Mouse (Mus musculus): ENCODE measurements around the gene Gm19426. TPM values are rescaled to one million over a fixed set of nuclear protein-coding genes. Genes with fewer than 3 reads are reported as not detected.

Gene Gm19426
- polyA plus RNA-seq, 1 experiment = 0.28 TPM

- 82% methylated on average over 15 of the region's 15 CpGs for WGBS
Observed at GRCm38 (mm10) chr2:84740608-84741333, 2.7 kb downstream of the Gm19426 start.

GRCm38 (mm10) chr2:84738271-84738911 lies 5.1 kb downstream of the Gm19426 start:
- H3K27ac ChIP-seq (ENCODE audit: insufficient read depth, low read length) = no peak overlapping the region
- DNase-seq (ENCODE audit: low read depth in 1 of 2, low spot score in 2 of 2) = no peak
- H3K4me3 ChIP-seq (ENCODE audit: extremely low read depth, insufficient read depth, insufficient read length) = no peak overlapping the region
- H3K4me1 ChIP-seq (ENCODE audit: control insufficient read depth, insufficient read depth, insufficient read length) = peaks cover 4% of the 10 kb centered on the region; the same call in 1 of the 2 replicates
- no peaks in the 10 kb centered on the region for H3K36me3 ChIP-seq (ENCODE audit: control insufficient read depth, insufficient read depth, low read length)
- peaks cover 15% of the 10 kb centered on the region for H3K27me3 ChIP-seq (ENCODE audit: control insufficient read depth, insufficient read depth, low read length)
- 18% methylated on average over 12 of the region's 12 CpGs for WGBS
- TF ChIP-seq POLR2A (IDR thresholded peaks at IDR 0.05; ENCODE audit: low read depth, low read length) (no peak), CTCF (IDR thresholded peaks at IDR 0.05; ENCODE audit: extremely low read depth, insufficient read depth, insufficient read length, insufficient replicate concordance) (peak; percentile 8; the same call in 1 of the 2 replicates)

More at GRCm38 (mm10) chr2:84740608-84741333, 2.7 kb downstream of the Gm19426 start:
- H3K36me3 ChIP-seq (ENCODE audit: control insufficient read depth, insufficient read depth, low read length) = no peaks in the 10 kb centered on the region
- DNase-seq (ENCODE audit: low read depth in 1 of 2, low spot score in 2 of 2) = no peak
- TF ChIP-seq POLR2A (IDR thresholded peaks at IDR 0.05; ENCODE audit: low read depth, low read length) (no peak), CTCF (IDR thresholded peaks at IDR 0.05; ENCODE audit: extremely low read depth, insufficient read depth, insufficient read length, insufficient replicate concordance) (no peak)
- no peak overlapping the region for H3K27ac ChIP-seq (ENCODE audit: insufficient read depth, low read length)
- H3K27me3 ChIP-seq (ENCODE audit: control insufficient read depth, insufficient read depth, low read length) = peaks cover 17% of the 10 kb centered on the region
- no peak overlapping the region for H3K4me3 ChIP-seq (ENCODE audit: extremely low read depth, insufficient read depth, insufficient read length)
- H3K4me1 ChIP-seq (ENCODE audit: control insufficient read depth, insufficient read depth, insufficient read length) = peaks cover 10% of the 10 kb centered on the region; the same call in 1 of the 2 replicates

GRCm38 (mm10) chr2:84737451-84737925 lies 6.0 kb downstream of the Gm19426 start:
- Histone ChIP-seq H3K27ac (ENCODE audit: insufficient read depth, low read length) (no peak overlapping the region), H3K4me1 (ENCODE audit: control insufficient read depth, insufficient read depth, insufficient read length) (no peaks in the 10 kb centered on the region; the same call in 1 of the 2 replicates), H3K36me3 (ENCODE audit: control insufficient read depth, insufficient read depth, low read length) (no peaks in the 10 kb centered on the region), H3K4me3 (ENCODE audit: extremely low read depth, insufficient read depth, insufficient read length) (no peak overlapping the region), H3K27me3 (ENCODE audit: control insufficient read depth, insufficient read depth, low read length) (peaks cover 8% of the 10 kb centered on the region; the same call in 1 of the 2 replicates)
- TF ChIP-seq CTCF (IDR thresholded peaks at IDR 0.05; ENCODE audit: extremely low read depth, insufficient read depth, insufficient read length, insufficient replicate concordance) (no peak), POLR2A (IDR thresholded peaks at IDR 0.05; ENCODE audit: low read depth, low read length) (no peak)
- DNase-seq (ENCODE audit: low read depth in 1 of 2, low spot score in 2 of 2) = no peak
- 23% methylated on average over 8 of the region's 8 CpGs for WGBS

GRCm38 (mm10) chr2:84736312-84737161 lies 6.9 kb downstream of the Gm19426 start:
- WGBS = 22% methylated on average over 27 of the region's 27 CpGs
- Histone ChIP-seq H3K36me3 (ENCODE audit: control insufficient read depth, insufficient read depth, low read length) (no peaks in the 10 kb centered on the region), H3K27me3 (ENCODE audit: control insufficient read depth, insufficient read depth, low read length) (peaks cover 8% of the 10 kb centered on the region; the same call in 1 of the 2 replicates), H3K27ac (ENCODE audit: insufficient read depth, low read length) (no peak overlapping the region; the same call in 1 of the 2 replicates), H3K4me1 (ENCODE audit: control insufficient read depth, insufficient read depth, insufficient read length) (no peaks in the 10 kb centered on the region; the same call in 1 of the 2 replicates), H3K4me3 (ENCODE audit: extremely low read depth, insufficient read depth, insufficient read length) (no peak overlapping the region)
- DNase-seq (ENCODE audit: low read depth in 1 of 2, low spot score in 2 of 2) = no peak
- TF ChIP-seq POLR2A (IDR thresholded peaks at IDR 0.05; ENCODE audit: low read depth, low read length) (no peak), CTCF (IDR thresholded peaks at IDR 0.05; ENCODE audit: extremely low read depth, insufficient read depth, insufficient read length, insufficient replicate concordance) (no peak)

- Histone ChIP-seq H3K27ac (ENCODE audit: insufficient read depth, low read length) (peak overlapping the region; percentile 38; the same call in 1 of the 2 replicates), H3K27me3 (ENCODE audit: control insufficient read depth, insufficient read depth, low read length) (peaks cover 8% of the 10 kb centered on the region; the same call in 1 of the 2 replicates), H3K4me3 (ENCODE audit: extremely low read depth, insufficient read depth, insufficient read length) (peak overlapping the region; percentile 23; the same call in 1 of the 2 replicates), H3K4me1 (ENCODE audit: control insufficient read depth, insufficient read depth, insufficient read length) (no peaks in the 10 kb centered on the region; the same call in 1 of the 2 replicates), H3K36me3 (ENCODE audit: control insufficient read depth, insufficient read depth, low read length) (no peaks in the 10 kb centered on the region)
- WGBS = 21% methylated on average over 7 of the region's 7 CpGs
- no peak for TF ChIP-seq POLR2A (IDR thresholded peaks at IDR 0.05; ENCODE audit: low read depth, low read length)
- TF ChIP-seq CTCF (IDR thresholded peaks at IDR 0.05; ENCODE audit: extremely low read depth, insufficient read depth, insufficient read length, insufficient replicate concordance) = no peak
- no peak for DNase-seq (ENCODE audit: low read depth in 1 of 2, low spot score in 2 of 2)
Observed at GRCm38 (mm10) chr2:84735346-84735920, 8.0 kb downstream of the Gm19426 start.

GRCm38 (mm10) chr2:84734919-84735318 lies 8.5 kb downstream of the Gm19426 start:
- no peaks in the 10 kb centered on the region; the same call in 1 of the 2 replicates for H3K4me1 ChIP-seq (ENCODE audit: control insufficient read depth, insufficient read depth, insufficient read length)
- peak overlapping the region; percentile 38; the same call in 1 of the 2 replicates for H3K27ac ChIP-seq (ENCODE audit: insufficient read depth, low read length)
- no peak for DNase-seq (ENCODE audit: low read depth in 1 of 2, low spot score in 2 of 2)
- no peaks in the 10 kb centered on the region for H3K36me3 ChIP-seq (ENCODE audit: control insufficient read depth, insufficient read depth, low read length)
- H3K27me3 ChIP-seq (ENCODE audit: control insufficient read depth, insufficient read depth, low read length) = peaks cover 8% of the 10 kb centered on the region; the same call in 1 of the 2 replicates
- 28% methylated on average over 2 of the region's 2 CpGs for WGBS
- H3K4me3 ChIP-seq (ENCODE audit: extremely low read depth, insufficient read depth, insufficient read length) = 0 out of 2 replicates have a peak overlapping the region, but pooled peaks have one; percentile 23
- TF ChIP-seq CTCF (IDR thresholded peaks at IDR 0.05; ENCODE audit: extremely low read depth, insufficient read depth, insufficient read length, insufficient replicate concordance) (no peak), POLR2A (IDR thresholded peaks at IDR 0.05; ENCODE audit: low read depth, low read length) (no peak)
